Mouse (Mus musculus) ES-E14 (cell line): ENCODE measurements at regions not wholly inside any gene's neighbourhood (a gene's known extent, or its start where the extent isn't known, plus 50 kb on each side); places are given as distances from the start of the nearest gene placed in this dataset.

ENCODE experiments used
- DNase-seq: peaks from one replicate; pipeline ENCODE4 v3.0.0-alpha.2; 2013; ENCODE audit warnings: low read depth, low spot score
- H3K27ac ChIP-seq: 2 replicates; pipeline ENCODE4 v1.5.1; 2012; ENCODE audit warnings: low read depth, mild to moderate bottlenecking, low read length, moderate library complexity, mixed read lengths; ENCODE audit not compliant: poor library complexity, insufficient read depth, severe bottlenecking
- H3K36me3 ChIP-seq: 2 replicates; pipeline ENCODE4 v1.6.1; 2012; ENCODE audit warnings: mild to moderate bottlenecking, low read length, moderate library complexity, mixed read lengths; ENCODE audit not compliant: control insufficient read depth, poor library complexity, insufficient read depth, severe bottlenecking
- H3K4me1 ChIP-seq, 2 experiments: fragments of 150-350 bp in 1 of 2; sonication (generic) in 1 of 2; 2 replicates each; pipeline ENCODE4 v1.6.1; 2012; ENCODE audit warnings: low read length in 2 of 2, mild to moderate bottlenecking in 1 of 2, mixed read lengths in 1 of 2; ENCODE audit not compliant: control insufficient read depth in 2 of 2, insufficient read depth in 2 of 2, poor library complexity in 1 of 2
- H3K4me3 ChIP-seq, 2 experiments: fragments of 150-350 bp in 1 of 2; sonication (generic) in 1 of 2; 2 replicates each; pipeline ENCODE4 v1.5.1; 2012; ENCODE audit warnings: low read length in 2 of 2, low read depth in 1 of 2, mild to moderate bottlenecking in 1 of 2, mixed read lengths in 1 of 2; ENCODE audit not compliant: insufficient read depth in 1 of 2, poor library complexity in 1 of 2, severe bottlenecking in 1 of 2
- H3K9ac ChIP-seq: 2 replicates; pipeline ENCODE4 v1.6.1; 2012; ENCODE audit warnings: low read depth, mild to moderate bottlenecking, low read length, mixed read lengths; ENCODE audit not compliant: poor library complexity, insufficient read depth, severe bottlenecking
- H3K9me3 ChIP-seq: fragments of 150-350 bp; sonication (generic); 2 replicates; pipeline ENCODE4 v1.6.1; 2012; ENCODE audit warnings: low read depth, mild to moderate bottlenecking, low read length; ENCODE audit not compliant: control insufficient read depth, insufficient read depth
- CHD2 ChIP-seq: IDR thresholded peaks from 2 replicates; pipeline ENCODE4 v1.6.1; 2014; ENCODE audit warnings: mild to moderate bottlenecking, low read depth, low read length, inconsistent platforms
- HCFC1 ChIP-seq: IDR thresholded peaks from 2 replicates; pipeline ENCODE4 v1.6.1; 2012; ENCODE audit warnings: low read length, inconsistent platforms, borderline replicate concordance; ENCODE audit not compliant: insufficient read depth
- MAFK ChIP-seq: IDR thresholded peaks from 2 replicates; pipeline ENCODE4 v1.6.1; 2014; ENCODE audit warnings: mild to moderate bottlenecking, low read depth, low read length, inconsistent platforms; ENCODE audit not compliant: insufficient read depth
- ZC3H11A ChIP-seq: IDR thresholded peaks from 2 replicates; pipeline ENCODE4 v1.6.1; 2012; ENCODE audit warnings: low read depth, mild to moderate bottlenecking, inconsistent platforms, low read length, borderline replicate concordance
- ZNF384 ChIP-seq: IDR thresholded peaks from 2 replicates; pipeline ENCODE4 v1.6.1; 2012; ENCODE audit warnings: low read depth, low read length, inconsistent platforms
- in situ Hi-C, 2 experiments: fragments of 600-800 bp; cut with MboI; formaldehyde crosslinking; loops; one replicate each; pipeline ENCODE4 v1.15.1; 2025; ENCODE audit warnings: low sequenced_read_pairs in 2 of 2, inconsistent platforms in 1 of 2; ENCODE audit not compliant: unreplicated experiment in 2 of 2

GRCm38 (mm10) chr9:101326961-101327360 lies 75.4 kb upstream of the Ppp2r3a start:
- Histone ChIP-seq H3K4me1 (no peaks in the 10 kb centered on the region), H3K9me3 (no peaks in the 10 kb centered on the region), H3K36me3 (no peaks in the 10 kb centered on the region), H3K9ac (no peak overlapping the region), H3K4me3 (no peak overlapping the region), H3K27ac (no peak overlapping the region)
- in situ Hi-C loops: no loop called here
- TF ChIP-seq MAFK (no peak), HCFC1 (no peak), ZNF384 (no peak), ZC3H11A (no peak), CHD2 (no peak)
- DNase-seq: no peak

- no peaks in the 10 kb centered on the region for H3K36me3 ChIP-seq
- DNase-seq: peak; percentile 50
- H3K9ac ChIP-seq: no peak overlapping the region
- TF ChIP-seq CHD2: no peak
- TF ChIP-seq ZC3H11A: peak; percentile 90
- TF ChIP-seq ZNF384: peak; percentile 99
- no peak for TF ChIP-seq HCFC1
- TF ChIP-seq MAFK: 0 out of 2 replicates have a peak, but pooled peaks have one; percentile 21
- H3K4me1 ChIP-seq: no peaks in the 10 kb centered on the region
- H3K9me3 ChIP-seq: no peaks in the 10 kb centered on the region
- H3K4me3 ChIP-seq: no peak overlapping the region
- in situ Hi-C loops: loop anchor here (25.0 kb wide), 1 partner anchor 1048 kb away; the partner anchor contains the start of gene Ephb1 (in 2 of the 2)
- H3K27ac ChIP-seq: no peak overlapping the region
Measured at GRCm38 (mm10) chr9:101314036-101314435, 62.4 kb upstream of the Ppp2r3a start.

GRCm38 (mm10) chr9:101306408-101306935 lies 54.9 kb upstream of the Ppp2r3a start:
- H3K9me3 ChIP-seq: no peaks in the 10 kb centered on the region
- H3K4me1 ChIP-seq: no peaks in the 10 kb centered on the region
- no peak overlapping the region for H3K4me3 ChIP-seq
- no peak overlapping the region for H3K27ac ChIP-seq
- H3K9ac ChIP-seq: no peak overlapping the region
- in situ Hi-C loops: loop anchor here (25.0 kb wide), 1 partner anchor 1056 kb away; the partner anchor contains the start of gene Ephb1 (in 2 of the 2)
- H3K36me3 ChIP-seq: no peaks in the 10 kb centered on the region
- TF ChIP-seq CHD2: no peak
- no peak for TF ChIP-seq MAFK
- no peak for TF ChIP-seq ZNF384
- no peak for TF ChIP-seq HCFC1
- TF ChIP-seq ZC3H11A: no peak
- no peak for DNase-seq

GRCm38 (mm10) chr9:101305730-101306129 lies 54.1 kb upstream of the Ppp2r3a start:
- no peaks in the 10 kb centered on the region for H3K4me1 ChIP-seq
- H3K4me3 ChIP-seq: no peak overlapping the region
- no peak overlapping the region for H3K27ac ChIP-seq
- TF ChIP-seq ZNF384 (no peak), HCFC1 (no peak), ZC3H11A (no peak), CHD2 (no peak), MAFK (no peak)
- no peaks in the 10 kb centered on the region for H3K9me3 ChIP-seq
- no peaks in the 10 kb centered on the region for H3K36me3 ChIP-seq
- no peak for DNase-seq
- in situ Hi-C loops: loop anchor here (25.0 kb wide), 1 partner anchor 1057 kb away; the partner anchor contains the start of gene Ephb1 (in 2 of the 2)
- no peak overlapping the region for H3K9ac ChIP-seq
